Mouse (Mus musculus) stomach, embryonic 15.5 days (tissue): ENCODE results near the gene 4930455H04Rik. TPM values are rescaled to one million over a fixed set of nuclear protein-coding genes. Genes with fewer than 3 reads are reported as not detected.

Experiments
- ATAC-seq: fragments of 200-750 bp; cut with Nextera tagmentation; 2 replicates; pipeline ENCODE4 v1.8.0; 2017; ENCODE audit warnings: low read depth, moderate number of reproducible peaks, moderate TSS enrichment; ENCODE audit not compliant: insufficient read depth, low FRiP score
- H3K27ac ChIP-seq: fragments of 300-500 bp; sonication (generic); 2 replicates; pipeline ENCODE4 v1.5.1; 2015; ENCODE audit warnings: mild to moderate bottlenecking, inconsistent platforms
- H3K27me3 ChIP-seq: fragments of 300-500 bp; sonication (generic); replicated peaks from 2 replicates; pipeline ENCODE4 v1.6.1; 2015; ENCODE audit warnings: inconsistent platforms
- H3K36me3 ChIP-seq: fragments of 300-500 bp; sonication (generic); 2 replicates; pipeline ENCODE4 v1.6.1; 2015; ENCODE audit warnings: inconsistent platforms
- H3K4me1 ChIP-seq: fragments of 300-500 bp; sonication (generic); 2 replicates; pipeline ENCODE4 v1.6.1; 2015; ENCODE audit warnings: inconsistent platforms
- H3K4me2 ChIP-seq: fragments of 300-500 bp; sonication (generic); 2 replicates; pipeline ENCODE4 v1.6.1; 2015; ENCODE audit warnings: mild to moderate bottlenecking, inconsistent platforms
- H3K4me3 ChIP-seq: fragments of 300-500 bp; sonication (generic); replicated peaks from 2 replicates; pipeline ENCODE4 v1.5.1; 2015; ENCODE audit warnings: inconsistent platforms
- H3K9ac ChIP-seq: fragments of 300-500 bp; sonication (generic); 2 replicates; pipeline ENCODE4 v1.6.1; 2015; ENCODE audit warnings: inconsistent platforms
- H3K9me3 ChIP-seq: fragments of 300-500 bp; sonication (generic); 2 replicates; pipeline ENCODE4 v1.6.1; 2016; ENCODE audit warnings: inconsistent platforms
- WGBS: fragments of 180-500 bp; shearing (Covaris S2); methylation state at CpG from one replicate; pipeline ENCODE4 v1.1.7; 2015; 5-methylcytosine and 5-hydroxymethylcytosine counted together
- polyA plus RNA-seq: library from polyadenylated mRNA; unstranded; fragments of >200 nt; fragmentation: Nextera tagmentation; extraction: Ambion mirVana; gene quantifications from 2 replicates; pipeline ENCODE4 v1.2.1, GENCODE M21; 2015

Gene 4930455H04Rik
- polyA plus RNA-seq, 1 experiment from 2014 or later, result not detected

DNA sequence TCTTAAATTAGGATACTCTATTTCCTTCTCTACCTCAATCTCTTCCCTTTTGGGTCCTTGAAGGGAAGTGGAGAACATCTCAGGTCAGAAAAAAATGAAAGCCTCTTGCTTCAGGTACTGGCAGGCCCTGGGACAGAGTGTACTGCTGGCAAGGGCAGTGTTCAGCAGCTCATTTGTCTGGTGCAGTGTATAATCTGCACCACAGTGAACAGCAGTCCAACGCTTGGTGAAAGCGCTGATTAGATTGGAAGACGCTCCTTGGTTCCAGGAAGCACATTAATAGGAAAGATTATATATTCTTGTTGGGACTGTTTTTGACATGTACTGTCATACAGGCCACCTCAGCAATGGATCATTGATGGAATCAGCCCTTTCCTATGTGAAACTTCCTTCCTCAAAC lies 16.6 kb upstream of the 4930455H04Rik start:
- Histone ChIP-seq H3K27ac (no peak overlapping the region), H3K4me2 (no peak overlapping the region), H3K36me3 (no peaks in the 10 kb centered on the region), H3K9ac (no peak overlapping the region), H3K4me3 (no peak overlapping the region), H3K4me1 (no peaks in the 10 kb centered on the region), H3K9me3 (no peaks in the 10 kb centered on the region), H3K27me3 (no peaks in the 10 kb centered on the region)
- WGBS, result 64% methylated on average over 3 of the region's 3 CpGs
- ATAC-seq, result no peak

- Histone ChIP-seq H3K36me3 (no peaks in the 10 kb centered on the region), H3K9ac (no peak overlapping the region), H3K27ac (no peak overlapping the region), H3K4me3 (no peak overlapping the region), H3K4me1 (no peaks in the 10 kb centered on the region), H3K27me3 (no peaks in the 10 kb centered on the region), H3K9me3 (no peaks in the 10 kb centered on the region), H3K4me2 (no peak overlapping the region)
- 70% methylated on average over 8 of the region's 8 CpGs for WGBS
- ATAC-seq, result no peak
These were observed 15.7 kb upstream of the 4930455H04Rik start for GRCm38 (mm10) chr3:116952242-116952899.

- H3K4me1 ChIP-seq, result no peaks in the 10 kb centered on the region
- no peak overlapping the region for H3K9ac ChIP-seq
- H3K4me3 ChIP-seq, result no peak overlapping the region
- no peak overlapping the region for H3K4me2 ChIP-seq
- ATAC-seq, result no peak
- 77% methylated on average over 6 of the region's 6 CpGs for WGBS
- H3K36me3 ChIP-seq, result no peaks in the 10 kb centered on the region
- no peak overlapping the region for H3K27ac ChIP-seq
- no peaks in the 10 kb centered on the region for H3K9me3 ChIP-seq
- no peaks in the 10 kb centered on the region for H3K27me3 ChIP-seq
These were observed 14.7 kb upstream of the 4930455H04Rik start for GRCm38 (mm10) chr3:116953366-116953765.

- no peaks in the 10 kb centered on the region for H3K36me3 ChIP-seq
- no peak overlapping the region for H3K9ac ChIP-seq
- no peak for ATAC-seq
- no peak overlapping the region for H3K4me2 ChIP-seq
- H3K4me1 ChIP-seq, result no peaks in the 10 kb centered on the region
- no peaks in the 10 kb centered on the region for H3K9me3 ChIP-seq
- no peaks in the 10 kb centered on the region for H3K27me3 ChIP-seq
- 65% methylated on average over 6 of the region's 6 CpGs for WGBS
- no peak overlapping the region for H3K27ac ChIP-seq
- H3K4me3 ChIP-seq, result no peak overlapping the region
These were observed 13.0 kb upstream of the 4930455H04Rik start for GRCm38 (mm10) chr3:116955061-116955460.

DNA sequence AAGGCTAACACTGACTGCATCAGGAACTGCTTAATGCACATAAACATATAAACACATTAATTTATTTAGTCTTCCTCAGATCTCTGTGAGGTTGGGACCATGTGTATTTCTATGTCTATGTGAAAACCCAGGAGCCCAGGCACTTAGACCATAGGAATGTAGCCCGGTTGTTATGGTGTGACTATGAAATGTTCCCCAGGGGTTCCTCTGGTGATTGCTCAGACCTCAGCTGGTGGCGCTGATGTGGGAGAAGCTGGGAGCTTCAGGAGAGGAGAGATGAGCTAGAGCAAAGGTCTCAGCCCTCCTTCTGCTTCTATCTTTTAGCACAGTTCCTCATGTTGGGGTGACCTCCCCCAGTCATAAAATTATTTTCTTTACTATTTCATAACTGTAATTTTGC lies 7.7 kb upstream of the 4930455H04Rik start:
- Histone ChIP-seq H3K27me3 (no peaks in the 10 kb centered on the region), H3K4me1 (no peaks in the 10 kb centered on the region), H3K4me3 (no peak overlapping the region), H3K9me3 (no peaks in the 10 kb centered on the region), H3K36me3 (no peaks in the 10 kb centered on the region), H3K9ac (no peak overlapping the region), H3K4me2 (no peak overlapping the region), H3K27ac (no peak overlapping the region)
- 74% methylated on average over 2 of the region's 2 CpGs for WGBS
- no peak for ATAC-seq

DNA sequence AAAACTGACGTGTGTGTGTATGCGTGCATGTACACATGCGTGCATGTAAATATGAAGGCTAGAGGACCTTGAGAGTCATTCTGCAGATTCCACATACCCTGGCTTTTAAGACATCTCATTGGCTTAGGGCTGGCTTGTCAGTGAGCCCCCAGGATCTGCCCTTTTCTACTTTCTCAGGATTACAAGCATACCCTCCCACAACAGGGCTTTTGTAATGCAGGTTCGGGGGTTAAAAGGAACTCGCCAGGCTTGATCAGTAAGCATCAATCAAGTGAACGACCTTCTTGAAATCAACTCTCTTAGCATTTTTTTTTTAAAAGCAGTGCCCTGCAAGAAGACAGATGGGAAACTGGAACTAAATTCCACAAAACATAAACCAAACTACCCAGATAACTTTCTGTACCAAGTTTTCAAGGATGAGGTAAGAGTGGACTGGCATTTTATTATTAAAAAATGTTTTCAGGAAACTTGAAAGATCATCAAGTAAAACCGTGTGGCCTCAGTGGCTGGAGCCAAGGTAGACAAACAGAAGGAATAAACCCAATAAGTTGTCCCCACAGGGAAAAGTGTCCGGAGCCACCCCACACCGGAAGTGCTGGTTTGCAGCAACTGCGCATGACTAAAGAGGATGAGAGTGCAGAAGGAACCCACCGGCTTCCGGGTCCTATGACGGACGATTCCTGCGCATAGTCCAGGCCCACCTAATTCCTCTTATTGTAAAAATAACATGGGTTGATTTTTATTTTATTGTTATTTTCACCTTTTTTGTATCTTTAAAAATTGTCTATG lies 6.5 kb upstream of the 4930455H04Rik start:
- WGBS, result 70% methylated on average over 15 of the region's 15 CpGs
- Histone ChIP-seq H3K27me3 (no peaks in the 10 kb centered on the region), H3K36me3 (no peaks in the 10 kb centered on the region), H3K4me2 (no peak overlapping the region), H3K4me1 (no peaks in the 10 kb centered on the region), H3K9me3 (no peaks in the 10 kb centered on the region), H3K27ac (no peak overlapping the region), H3K9ac (no peak overlapping the region), H3K4me3 (no peak overlapping the region)
- ATAC-seq, result no peak

- H3K9ac ChIP-seq, result no peak overlapping the region
- no peak for ATAC-seq
- H3K27me3 ChIP-seq, result no peaks in the 10 kb centered on the region
- no peaks in the 10 kb centered on the region for H3K4me1 ChIP-seq
- 46% methylated on average over 4 of the region's 4 CpGs for WGBS
- no peak overlapping the region for H3K4me3 ChIP-seq
- no peaks in the 10 kb centered on the region for H3K9me3 ChIP-seq
- H3K36me3 ChIP-seq, result no peaks in the 10 kb centered on the region
- H3K27ac ChIP-seq, result no peak overlapping the region
- no peak overlapping the region for H3K4me2 ChIP-seq
These were observed 4.9 kb upstream of the 4930455H04Rik start for GRCm38 (mm10) chr3:116963213-116963612.

- ATAC-seq, result no peak
- Histone ChIP-seq H3K36me3 (no peaks in the 10 kb centered on the region), H3K4me3 (no peak overlapping the region), H3K9me3 (no peaks in the 10 kb centered on the region), H3K4me2 (no peak overlapping the region), H3K9ac (no peak overlapping the region), H3K27ac (no peak overlapping the region), H3K27me3 (no peaks in the 10 kb centered on the region), H3K4me1 (no peaks in the 10 kb centered on the region)
- 88% methylated on average over 9 of the region's 9 CpGs for WGBS
These were observed 3.6 kb upstream of the 4930455H04Rik start for GRCm38 (mm10) chr3:116964426-116964825.

DNA sequence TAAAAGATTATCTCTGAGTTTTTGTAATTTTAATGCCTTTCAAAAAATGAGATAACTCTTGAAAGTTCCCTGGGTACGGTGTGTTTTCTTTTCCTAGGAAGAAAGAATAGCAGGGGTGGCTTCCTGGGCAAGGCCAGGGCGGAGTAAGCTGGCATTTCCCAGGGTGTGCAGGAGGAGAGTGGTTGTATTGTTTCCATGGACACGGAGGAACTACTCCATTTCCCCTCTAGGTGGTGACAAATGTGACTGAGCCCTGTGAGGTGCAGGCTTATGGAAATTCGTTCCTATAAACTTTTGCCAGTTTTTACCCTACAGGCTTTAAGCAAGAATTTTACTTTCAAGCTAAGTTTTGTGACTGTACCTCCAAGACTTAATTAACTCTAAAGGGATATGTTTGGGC lies 1.8 kb upstream of the 4930455H04Rik start:
- H3K4me2 ChIP-seq, result no peak overlapping the region
- no peaks in the 10 kb centered on the region for H3K27me3 ChIP-seq
- H3K9me3 ChIP-seq, result no peaks in the 10 kb centered on the region
- no peak overlapping the region for H3K9ac ChIP-seq
- peak; percentile 65; the same call in 1 of the 2 replicates for ATAC-seq
- H3K4me3 ChIP-seq, result no peak overlapping the region
- H3K27ac ChIP-seq, result no peak overlapping the region
- H3K4me1 ChIP-seq, result no peaks in the 10 kb centered on the region
- no peaks in the 10 kb centered on the region for H3K36me3 ChIP-seq
- 30% methylated on average over 4 of the region's 4 CpGs for WGBS

- no peak overlapping the region for H3K4me3 ChIP-seq
- ATAC-seq, result no peak
- H3K4me2 ChIP-seq, result no peak overlapping the region
- no peak overlapping the region for H3K9ac ChIP-seq
- 64% methylated on average over 6 of the region's 6 CpGs for WGBS
- H3K36me3 ChIP-seq, result no peaks in the 10 kb centered on the region
- no peaks in the 10 kb centered on the region for H3K27me3 ChIP-seq
- no peaks in the 10 kb centered on the region for H3K9me3 ChIP-seq
- H3K4me1 ChIP-seq, result no peaks in the 10 kb centered on the region
- H3K27ac ChIP-seq, result peak overlapping the region; percentile 48; the same call in 1 of the 2 replicates
These were observed 1.3 kb upstream of the 4930455H04Rik start for GRCm38 (mm10) chr3:116966800-116967199.

DNA sequence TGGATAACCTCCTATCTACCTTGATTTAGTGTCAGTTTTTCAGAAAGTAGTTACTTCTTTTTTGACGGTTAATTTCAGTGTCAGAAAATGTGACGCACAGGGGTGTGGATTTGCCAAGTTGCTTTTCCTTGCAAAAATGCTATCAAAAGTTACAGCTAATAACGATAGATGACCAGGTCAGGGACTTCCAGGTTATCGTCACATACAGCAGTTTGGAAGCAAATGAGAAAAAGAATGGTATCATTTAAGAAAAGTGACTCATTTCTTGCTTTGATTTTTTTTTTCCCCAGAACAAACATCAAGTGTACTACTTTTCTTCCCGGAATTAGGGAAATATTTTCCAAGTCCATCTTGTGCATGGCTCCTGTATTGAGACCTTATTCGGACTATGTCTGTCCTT lies 631 bp upstream of the 4930455H04Rik start:
- ATAC-seq, result no peak
- peak overlapping the region; percentile 23; the same call in 1 of the 2 replicates for H3K4me2 ChIP-seq
- WGBS, result 76% methylated on average over 6 of the region's 6 CpGs

GRCm38 (mm10) chr3:116968540-116968997 lies 502 bp downstream of the 4930455H04Rik start, which contains the start of gene Palmd:
Palmd (minus strand) TSS chr3:116968987.
- Histone ChIP-seq H3K4me3 (peak within 1 kb of the TSS; percentile 41), H3K4me2 (peak within 1 kb of the TSS; percentile 67), H3K9ac (no peak within 1 kb of the TSS), H3K4me1 (no peaks in the 10 kb centered on the region), H3K36me3 (no peaks in the 10 kb centered on the region), H3K27me3 (no peaks in the 10 kb centered on the region), H3K9me3 (no peaks in the 10 kb centered on the region), H3K27ac (peak within 1 kb of the TSS; percentile 36; the same call in 1 of the 2 replicates)
- 0 out of 2 replicates have a peak, but pooled peaks have one; percentile 57 for ATAC-seq
- 3% methylated on average over 17 of the region's 17 CpGs for WGBS

More for the DNA sequence above, 631 bp upstream of the 4930455H04Rik start:
- Histone ChIP-seq H3K4me1 (no peaks in the 10 kb centered on the region), H3K9ac (no peak overlapping the region), H3K27ac (no peak overlapping the region), H3K4me3 (no peak overlapping the region), H3K27me3 (no peaks in the 10 kb centered on the region), H3K9me3 (no peaks in the 10 kb centered on the region), H3K36me3 (no peaks in the 10 kb centered on the region)
